Mouse (Mus musculus) CH12.LX (cell line): ENCODE data around the gene Elovl6.

Experiments
- CTCF ChIP-seq, 2 experiments: IDR thresholded peaks in 1 of 2; conservative IDR thresholded peaks in 1 of 2; 2 replicates each; pipeline ENCODE4 v1.5.1; 2011 to 2012; ENCODE audit warnings: low read depth in 2 of 2, low read length in 2 of 2, improper control_type of control experiment in 1 of 2, inconsistent platforms in 1 of 2, mild to moderate bottlenecking in 1 of 2, moderate library complexity in 1 of 2
- E2F4 ChIP-seq: IDR thresholded peaks from 2 replicates; pipeline ENCODE4 v1.6.1; 2011; ENCODE audit warnings: low read depth, low read length, improper control_type of control experiment; ENCODE audit not compliant: insufficient replicate concordance
- ELF1 ChIP-seq: IDR thresholded peaks from 2 replicates; pipeline ENCODE4 v1.6.1; 2014; ENCODE audit warnings: low read depth, mild to moderate bottlenecking, inconsistent platforms, low read length, improper control_type of control experiment
- EP300 ChIP-seq: IDR thresholded peaks from 2 replicates; pipeline ENCODE4 v1.6.1; 2011; ENCODE audit warnings: low read length, improper control_type of control experiment
- MAFK ChIP-seq: IDR thresholded peaks from 2 replicates; pipeline ENCODE4 v1.6.1; 2011; ENCODE audit warnings: low read length, improper control_type of control experiment; ENCODE audit not compliant: insufficient replicate concordance
- NRF1 ChIP-seq: IDR thresholded peaks from 2 replicates; pipeline ENCODE4 v1.6.1; 2014; ENCODE audit warnings: low read depth, mild to moderate bottlenecking, inconsistent platforms, low read length, improper control_type of control experiment, moderate library complexity
- POLR2A ChIP-seq: IDR thresholded peaks from 2 replicates; pipeline ENCODE4 v1.6.1; 2011; ENCODE audit warnings: low read depth, mild to moderate bottlenecking, improper control_type of control experiment, low read length
- USF2 ChIP-seq: conservative IDR thresholded peaks from 2 replicates; pipeline ENCODE4 v1.6.1; 2011; ENCODE audit warnings: low read depth, low read length, improper control_type of control experiment
- ZKSCAN1 ChIP-seq: IDR thresholded peaks from 2 replicates; pipeline ENCODE4 v1.6.1; 2012; ENCODE audit warnings: low read depth, inconsistent platforms, low read length, improper control_type of control experiment, borderline replicate concordance
- ZNF384 ChIP-seq: IDR thresholded peaks from 2 replicates; pipeline ENCODE4 v1.6.1; 2012; ENCODE audit warnings: low read depth, low read length, improper control_type of control experiment, inconsistent platforms

- TF ChIP-seq MAFK: no peak
- no peak for TF ChIP-seq ELF1
- no peak for TF ChIP-seq CTCF (conservative IDR thresholded peaks at IDR 0.05 in 1 of 2, IDR thresholded peaks at IDR 0.05 in 1 of 2; ENCODE audit: low read depth in 2 of 2, low read length in 2 of 2)
- no peak for TF ChIP-seq NRF1
- no peak for TF ChIP-seq EP300
- TF ChIP-seq USF2: no peak
- TF ChIP-seq POLR2A: no peak
- no peak for TF ChIP-seq ZKSCAN1
- no peak for TF ChIP-seq ZNF384
- no peak for TF ChIP-seq E2F4
These were observed 11.2 kb downstream of the Elovl6 start for GRCm38 (mm10) chr3:129543376-129543775.
